Mouse (Mus musculus) cortical plate, adult 2 months (tissue): ENCODE results near the gene Tshz2.

ENCODE experiments used
- CTCF ChIP-seq: fragments of 200-500 bp; IDR thresholded peaks from 2 replicates; pipeline ENCODE4 v1.5.1; 2011; ENCODE audit warnings: mild to moderate bottlenecking, control low read depth, low read length; ENCODE audit not compliant: insufficient read depth; ENCODE audit errors: extremely low read depth
- POLR2A ChIP-seq: fragments of 200-500 bp; IDR thresholded peaks from 2 replicates; pipeline ENCODE4 v1.6.1; 2011; ENCODE audit warnings: mild to moderate bottlenecking, low read length, control low read depth; ENCODE audit not compliant: insufficient read depth; ENCODE audit errors: extremely low read depth

DNA sequence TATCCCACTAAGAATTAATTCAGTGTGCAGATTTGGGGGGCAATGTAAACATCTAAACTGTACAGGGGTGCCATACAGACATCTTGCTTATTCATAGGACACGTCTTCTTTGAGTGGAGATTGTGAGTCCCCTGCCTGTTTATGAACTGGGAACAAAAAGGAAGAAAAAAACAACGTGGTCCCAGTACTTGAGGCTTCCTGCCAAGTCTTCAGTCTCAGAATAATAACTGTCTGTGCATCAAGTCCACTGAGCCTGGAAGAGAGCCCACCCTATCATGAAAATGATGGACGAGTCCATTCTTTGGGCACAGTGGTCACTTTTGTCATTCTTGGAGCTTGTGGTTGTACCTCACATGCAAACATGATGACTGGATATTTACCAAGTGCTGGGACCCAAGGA, 39.1 kb upstream of the Tshz2 start:
- TF ChIP-seq CTCF = no peak
- no peak for TF ChIP-seq POLR2A
